Mouse (Mus musculus) heart, embryonic 15.5 days (tissue): Measurements from ENCODE around the gene Palm3. TPM values are rescaled to one million over a fixed set of nuclear protein-coding genes. Genes with fewer than 3 reads are reported as not detected.

Experiments used
- ATAC-seq: fragments of 200-750 bp; cut with Nextera tagmentation; replicated peaks from 2 replicates; pipeline ENCODE4 v1.8.0; 2017; ENCODE audit warnings: low read depth, moderate TSS enrichment; ENCODE audit not compliant: insufficient number of reproducible peaks, insufficient read depth, low FRiP score
- H3K27ac ChIP-seq: fragments of 300-500 bp; sonication (generic); 2 replicates; pipeline ENCODE4 v1.5.1; 2015; ENCODE audit warnings: mild to moderate bottlenecking, inconsistent platforms
- H3K27me3 ChIP-seq: fragments of 300-500 bp; sonication (generic); 2 replicates; pipeline ENCODE4 v1.6.1; 2015; ENCODE audit warnings: inconsistent platforms
- H3K36me3 ChIP-seq: fragments of 300-500 bp; sonication (generic); 2 replicates; pipeline ENCODE4 v1.6.1; 2015; ENCODE audit warnings: mild to moderate bottlenecking, inconsistent platforms
- H3K4me1 ChIP-seq: fragments of 300-500 bp; sonication (generic); replicated peaks from 2 replicates; pipeline ENCODE4 v1.6.1; 2015; ENCODE audit warnings: inconsistent platforms
- H3K4me2 ChIP-seq: fragments of 300-500 bp; sonication (generic); 2 replicates; pipeline ENCODE4 v1.6.1; 2015; ENCODE audit warnings: inconsistent platforms, mild to moderate bottlenecking, moderate library complexity
- H3K4me3 ChIP-seq: fragments of 300-500 bp; sonication (generic); 2 replicates; pipeline ENCODE4 v1.5.1; 2015; ENCODE audit warnings: mild to moderate bottlenecking, inconsistent platforms
- H3K9ac ChIP-seq: fragments of 300-500 bp; sonication (generic); 2 replicates; pipeline ENCODE4 v1.6.1; 2015; ENCODE audit warnings: mild to moderate bottlenecking, inconsistent platforms
- H3K9me3 ChIP-seq: fragments of 300-500 bp; sonication (generic); replicated peaks from 2 replicates; pipeline ENCODE4 v1.6.1; 2016; ENCODE audit warnings: inconsistent platforms
- WGBS: fragments of 180-500 bp; shearing (Covaris S2); methylation state at CpG from one replicate; pipeline ENCODE4 v1.1.7; 2015; ENCODE audit warnings: mixed read lengths; 5-methylcytosine and 5-hydroxymethylcytosine counted together
- polyA plus RNA-seq: library from polyadenylated mRNA; unstranded; fragments of >200 nt; fragmentation: Nextera tagmentation; extraction: Ambion mirVana; gene quantifications from 2 replicates; pipeline ENCODE4 v1.2.1, GENCODE M21; 2015

Gene Palm3
- polyA plus RNA-seq, 1 experiment from 2014 or later, result 1.2 TPM

DNA sequence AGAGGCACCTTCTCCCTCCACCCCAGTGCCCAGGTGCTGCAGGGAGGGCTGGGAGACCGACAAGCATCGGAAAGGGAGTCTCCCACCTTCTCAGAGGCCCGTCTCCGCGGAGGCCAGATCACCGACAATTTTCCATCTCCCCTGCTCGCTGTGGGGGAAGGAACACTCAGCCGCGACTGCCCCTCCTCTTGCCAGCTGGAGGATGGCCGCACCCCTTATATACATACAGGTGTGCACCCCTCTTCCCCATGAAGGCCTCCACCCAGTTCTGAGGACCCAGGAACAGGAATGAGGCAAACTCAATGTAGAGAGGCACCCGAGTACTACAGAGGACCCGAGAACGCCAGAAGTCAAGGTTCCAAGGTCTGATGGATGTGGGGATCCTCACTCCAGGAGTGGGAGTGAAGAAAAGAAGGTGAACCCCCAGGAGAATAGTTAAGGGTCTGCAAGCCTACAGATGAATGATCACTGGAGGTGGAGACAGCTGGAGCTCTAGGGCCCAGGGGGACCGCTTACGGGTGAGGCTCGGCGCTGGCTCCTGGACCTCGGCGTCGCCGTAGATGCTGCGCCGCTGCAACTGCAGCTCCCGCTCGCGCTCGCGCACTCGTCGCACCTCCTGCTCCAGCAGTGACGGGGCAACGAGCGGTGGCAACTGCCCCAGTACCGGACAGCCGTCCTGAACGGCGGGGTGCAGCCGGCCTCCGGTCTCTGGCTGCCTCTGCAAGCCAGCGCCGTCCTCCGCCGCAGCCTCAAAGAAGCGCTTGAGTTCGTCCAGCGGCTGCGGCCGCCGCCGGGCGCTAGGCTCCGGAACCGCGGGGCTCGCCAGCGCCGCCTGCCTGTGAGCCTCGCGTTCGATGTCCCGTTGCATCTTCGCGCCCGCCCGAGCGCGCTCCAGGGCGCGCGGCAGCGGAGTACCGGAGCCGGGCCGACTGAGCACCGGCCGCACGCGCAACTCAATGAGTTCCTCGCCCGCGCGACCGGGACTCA, 10.4 kb upstream of the Palm3 start:
- H3K27ac ChIP-seq, result no peak overlapping the region
- peak overlapping the region; percentile 62 for H3K4me3 ChIP-seq
- H3K4me2 ChIP-seq, result peak overlapping the region; percentile 100
- peak overlapping the region; percentile 61 for H3K9ac ChIP-seq
- WGBS, result 1% methylated on average over 76 of the region's 83 CpGs
- no peaks in the 10 kb centered on the region for H3K36me3 ChIP-seq
- peak; percentile 40 for ATAC-seq
- no peaks in the 10 kb centered on the region for H3K9me3 ChIP-seq
- H3K4me1 ChIP-seq, result peaks cover 28% of the 10 kb centered on the region
- H3K27me3 ChIP-seq, result peaks cover 40% of the 10 kb centered on the region

DNA sequence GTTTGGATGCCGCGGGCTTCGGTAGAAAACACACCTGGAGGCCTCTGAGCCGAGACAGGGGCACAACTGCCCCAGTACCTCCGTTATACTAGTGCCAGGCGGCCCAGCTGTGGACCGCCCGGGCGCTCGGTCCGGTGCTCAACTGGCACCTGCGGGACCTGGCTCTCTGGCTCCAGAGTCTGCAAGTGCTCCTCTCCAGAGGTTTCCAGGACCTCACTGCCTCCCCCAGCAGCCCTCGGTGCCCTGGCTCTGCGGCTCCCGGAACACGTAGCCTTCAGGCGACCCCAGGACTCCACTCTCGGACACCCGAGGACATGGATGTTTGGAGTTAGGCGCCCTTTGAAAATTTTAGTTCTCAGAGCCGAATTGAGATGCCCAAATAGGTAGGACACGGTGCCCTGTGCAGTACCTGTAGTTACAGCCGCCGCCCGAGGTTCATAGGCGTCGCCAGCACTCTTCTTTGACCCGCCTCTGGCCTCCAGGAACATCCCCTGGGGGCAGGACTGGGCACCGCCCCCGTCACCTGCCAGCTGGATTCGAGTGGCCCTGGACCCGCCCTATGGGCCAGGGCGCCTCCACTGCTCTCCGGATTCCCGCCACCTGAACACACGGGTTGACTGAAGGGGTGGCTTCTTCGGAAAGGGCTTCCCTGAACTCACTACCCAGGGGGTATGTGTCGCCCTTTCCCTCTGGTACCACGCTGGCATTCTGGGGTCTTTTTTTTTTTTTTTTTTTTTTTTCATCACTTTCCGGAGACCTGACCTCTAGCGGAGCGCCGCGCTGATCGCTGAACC, 9.4 kb upstream of the Palm3 start, which contains the start of gene 2210011C24Rik:
2210011C24Rik (minus strand) TSS at position 467 of the 794 bp plus-strand sequence.
- H3K36me3 ChIP-seq, result no peaks in the 10 kb centered on the region
- H3K27ac ChIP-seq, result no peak within 1 kb of the TSS
- WGBS, result 1% methylated on average over 45 of the region's 45 CpGs
- no peak for ATAC-seq
- peak within 1 kb of the TSS; percentile 100 for H3K4me2 ChIP-seq
- no peaks in the 10 kb centered on the region for H3K9me3 ChIP-seq
- peaks cover 28% of the 10 kb centered on the region for H3K4me1 ChIP-seq
- H3K4me3 ChIP-seq, result peak within 1 kb of the TSS; percentile 62
- H3K9ac ChIP-seq, result peak within 1 kb of the TSS; percentile 61
- H3K27me3 ChIP-seq, result peaks cover 40% of the 10 kb centered on the region

DNA sequence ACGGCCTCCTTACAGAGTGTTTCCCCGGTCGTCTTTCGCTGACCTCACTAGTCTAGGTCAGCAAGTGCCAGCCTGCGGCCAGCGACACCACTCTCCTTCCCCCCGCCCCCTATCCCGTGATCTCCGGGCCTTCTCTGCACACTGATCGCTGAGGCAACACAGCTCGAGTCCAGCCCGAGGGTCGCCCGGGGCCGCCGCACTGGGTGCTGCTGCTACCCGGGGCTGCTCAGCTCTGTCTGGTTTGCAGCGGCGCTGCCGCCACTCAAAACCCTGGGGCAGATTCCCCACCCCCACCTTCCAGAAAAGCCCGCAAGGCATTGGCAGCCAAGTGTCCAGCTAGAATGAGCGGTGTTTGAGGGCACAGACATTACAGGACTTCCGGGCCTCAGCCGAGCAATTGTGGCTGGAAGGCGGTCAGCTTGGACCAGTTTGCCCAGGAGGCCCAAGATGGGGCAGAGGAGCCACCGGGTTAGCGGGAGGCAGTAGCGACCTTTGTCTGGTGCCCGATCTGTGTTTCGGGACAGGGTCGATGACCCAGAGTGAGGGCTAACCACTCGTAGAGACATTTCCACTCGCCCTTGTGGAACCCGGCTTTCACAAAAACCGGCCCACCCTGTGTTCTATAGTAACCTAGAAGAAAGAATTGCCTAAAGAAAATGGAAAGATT, 8.6 kb upstream of the Palm3 start:
- 20% methylated on average over 35 of the region's 35 CpGs for WGBS
- ATAC-seq, result no peak
- no peaks in the 10 kb centered on the region for H3K9me3 ChIP-seq

DNA sequence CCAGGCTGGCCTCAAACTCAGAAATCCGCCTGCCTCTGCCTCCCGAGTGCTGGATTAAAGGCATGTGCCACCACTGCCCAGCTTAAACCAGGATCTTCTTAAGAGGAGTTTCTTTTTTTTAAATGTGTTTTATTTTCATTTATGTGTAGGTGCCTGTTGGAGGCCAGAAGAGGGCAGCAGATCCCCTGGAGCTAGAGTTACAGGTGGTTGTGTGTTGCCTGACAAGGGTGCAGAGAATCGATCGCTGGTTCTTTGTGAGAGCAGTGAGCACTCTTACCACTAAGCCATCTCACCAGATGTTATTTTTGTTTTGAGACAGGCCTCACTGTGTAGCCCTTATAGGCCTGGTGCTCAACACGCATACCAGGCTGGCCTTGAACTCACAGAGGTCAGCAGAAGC, 5.4 kb upstream of the Palm3 start:
- H3K27me3 ChIP-seq, result peaks cover 39% of the 10 kb centered on the region
- H3K9ac ChIP-seq, result no peak overlapping the region
- H3K36me3 ChIP-seq, result no peaks in the 10 kb centered on the region
- H3K4me3 ChIP-seq, result no peak overlapping the region
- no peak for ATAC-seq
- WGBS, result 94% methylated on average over 5 of the region's 5 CpGs
- peaks cover 19% of the 10 kb centered on the region for H3K4me1 ChIP-seq
- H3K4me2 ChIP-seq, result no peak overlapping the region
- no peaks in the 10 kb centered on the region for H3K9me3 ChIP-seq
- H3K27ac ChIP-seq, result no peak overlapping the region

More for the DNA sequence above, 8.6 kb upstream of the Palm3 start:
- no peaks in the 10 kb centered on the region for H3K36me3 ChIP-seq
- H3K27ac ChIP-seq, result no peak overlapping the region
- H3K27me3 ChIP-seq, result peaks cover 40% of the 10 kb centered on the region
- H3K9ac ChIP-seq, result 0 out of 2 replicates have a peak overlapping the region, but pooled peaks have one; percentile 19
- peaks cover 28% of the 10 kb centered on the region for H3K4me1 ChIP-seq
- peak overlapping the region; percentile 62 for H3K4me3 ChIP-seq
- peak overlapping the region; percentile 100 for H3K4me2 ChIP-seq

DNA sequence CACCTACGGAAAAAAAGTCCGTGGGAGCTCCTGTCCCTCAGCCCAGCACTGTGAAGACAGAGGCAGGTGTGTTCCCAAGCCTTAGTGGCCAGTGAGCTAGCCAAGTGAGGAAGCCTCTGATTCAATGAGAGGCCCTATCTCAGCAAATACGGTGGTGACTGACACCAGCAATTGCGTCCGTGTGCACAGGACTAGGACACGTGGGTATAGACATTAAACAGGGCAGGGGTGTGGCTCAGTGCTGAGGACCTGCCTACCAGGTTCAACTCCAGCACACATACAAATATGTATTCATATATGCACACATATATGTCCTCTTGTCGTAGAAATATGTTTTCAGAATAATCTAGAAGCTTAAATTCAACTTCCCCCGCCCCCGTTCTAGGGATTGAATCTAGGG, 1.5 kb upstream of the Palm3 start:
- Histone ChIP-seq H3K4me3 (no peak overlapping the region), H3K9ac (no peak overlapping the region), H3K36me3 (no peaks in the 10 kb centered on the region), H3K4me1 (peaks cover 36% of the 10 kb centered on the region), H3K4me2 (no peak overlapping the region), H3K9me3 (no peaks in the 10 kb centered on the region), H3K27ac (no peak overlapping the region), H3K27me3 (peaks cover 22% of the 10 kb centered on the region)
- WGBS, result 77% methylated on average over 9 of the region's 9 CpGs
- ATAC-seq, result no peak

DNA sequence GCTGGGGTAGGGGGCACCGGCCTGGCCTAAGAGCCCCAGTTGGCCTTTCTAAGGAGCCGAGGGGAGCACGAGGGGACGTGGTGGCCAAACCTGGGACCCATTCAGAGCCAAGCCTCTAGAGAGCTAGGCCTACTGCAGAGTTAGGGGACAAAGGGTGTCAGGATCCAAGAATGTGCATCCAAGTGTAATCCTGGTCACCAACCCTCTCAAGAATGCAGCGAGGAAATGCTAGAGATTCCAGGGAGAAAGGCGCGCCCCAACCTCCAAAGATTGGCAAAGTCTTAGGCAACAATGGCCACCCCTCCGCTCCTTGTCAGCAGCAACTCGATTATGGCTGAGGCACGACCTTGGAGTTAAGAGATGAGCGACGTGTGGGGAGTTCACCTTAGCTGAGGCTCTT, 298 bp downstream of the Palm3 start:
- H3K27ac ChIP-seq, result no peak overlapping the region
- peak overlapping the region; percentile 22; the same call in 1 of the 2 replicates for H3K4me2 ChIP-seq
- no peaks in the 10 kb centered on the region for H3K9me3 ChIP-seq
- no peak overlapping the region for H3K9ac ChIP-seq
- ATAC-seq, result no peak
- WGBS, result 53% methylated on average over 12 of the region's 12 CpGs
- H3K27me3 ChIP-seq, result peaks cover 38% of the 10 kb centered on the region
- no peak overlapping the region for H3K4me3 ChIP-seq
- H3K4me1 ChIP-seq, result peaks cover 47% of the 10 kb centered on the region
- no peaks in the 10 kb centered on the region for H3K36me3 ChIP-seq

DNA sequence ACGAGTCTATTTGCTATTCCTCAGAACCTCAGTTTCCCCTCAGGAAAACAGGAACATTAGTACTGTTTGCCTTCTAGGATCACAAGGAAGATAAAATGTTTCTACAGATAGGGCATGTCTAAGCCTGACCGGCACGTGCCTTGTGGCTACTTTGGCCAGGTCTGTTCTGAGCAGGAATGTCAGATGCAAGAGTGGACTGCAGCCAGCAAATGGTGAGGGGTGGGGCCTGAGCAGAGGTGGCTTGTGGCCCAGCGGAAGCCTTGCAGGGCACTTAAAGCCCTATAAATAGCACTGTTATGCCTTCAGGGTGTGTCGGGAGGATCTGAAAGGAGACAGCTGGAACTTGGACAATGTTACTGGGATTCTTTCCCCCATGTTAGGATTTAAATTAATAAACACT, 1.8 kb downstream of the Palm3 start:
- H3K9me3 ChIP-seq, result no peaks in the 10 kb centered on the region
- peak overlapping the region; percentile 23 for H3K4me2 ChIP-seq
- ATAC-seq, result peak; percentile 75
- H3K27ac ChIP-seq, result peak overlapping the region; percentile 66
- H3K4me1 ChIP-seq, result peaks cover 47% of the 10 kb centered on the region
- no peaks in the 10 kb centered on the region for H3K36me3 ChIP-seq
- H3K9ac ChIP-seq, result no peak overlapping the region
- WGBS, result 6% methylated on average over 5 of the region's 5 CpGs
- H3K4me3 ChIP-seq, result no peak overlapping the region
- H3K27me3 ChIP-seq, result peaks cover 54% of the 10 kb centered on the region

DNA sequence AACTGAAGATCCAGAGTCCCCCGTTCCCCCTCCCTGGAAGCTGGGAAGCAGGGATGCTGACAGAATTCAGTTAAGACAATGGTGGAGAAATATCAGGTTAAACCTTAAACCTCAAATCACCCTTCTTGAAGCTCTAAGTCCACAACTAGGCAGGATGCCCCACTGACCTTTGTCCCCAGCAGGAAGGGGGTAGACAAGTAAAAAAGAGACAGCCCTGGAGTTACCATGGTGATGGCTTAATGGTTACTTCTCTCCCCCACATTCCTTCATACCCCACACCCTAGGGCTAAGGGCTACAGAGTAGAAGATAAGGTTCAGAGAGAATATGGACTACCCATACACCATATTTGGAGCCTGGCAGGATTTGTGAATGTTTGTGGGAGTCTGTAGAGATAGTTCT, 2.4 kb downstream of the Palm3 start:
- Histone ChIP-seq H3K27me3 (peaks cover 58% of the 10 kb centered on the region), H3K9ac (no peak overlapping the region), H3K9me3 (no peaks in the 10 kb centered on the region), H3K4me1 (peaks cover 47% of the 10 kb centered on the region), H3K4me2 (peak overlapping the region; percentile 23), H3K27ac (peak overlapping the region; percentile 66), H3K4me3 (no peak overlapping the region), H3K36me3 (no peaks in the 10 kb centered on the region)
- ATAC-seq, result no peak
- WGBS, result 29% methylated on average over 1 of the region's 1 CpGs

DNA sequence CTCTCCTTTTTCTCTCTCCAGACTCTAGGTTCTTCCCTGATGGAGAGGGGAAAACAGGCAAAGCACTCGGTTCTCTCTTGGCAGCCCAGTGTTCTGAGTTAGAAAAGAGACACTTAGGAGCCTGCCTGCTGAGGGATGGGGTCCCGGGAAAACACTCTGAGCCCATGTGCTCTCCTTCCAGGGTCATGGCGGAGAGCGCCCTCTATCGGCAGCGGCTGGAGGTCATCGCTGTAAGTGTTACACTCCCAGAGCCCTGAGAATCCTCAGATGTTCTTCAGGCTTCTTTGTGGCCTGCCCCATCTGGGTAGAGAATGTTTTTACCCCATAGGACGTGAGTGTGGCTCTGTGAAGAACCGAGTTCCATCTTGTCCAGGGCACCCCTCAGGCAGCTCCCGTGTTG, 2.9 kb downstream of the Palm3 start:
- no peak for ATAC-seq
- WGBS, result 21% methylated on average over 10 of the region's 10 CpGs
- Histone ChIP-seq H3K27me3 (peaks cover 62% of the 10 kb centered on the region), H3K9ac (no peak overlapping the region), H3K27ac (peak overlapping the region; percentile 66; the same call in 1 of the 2 replicates), H3K4me3 (no peak overlapping the region), H3K36me3 (no peaks in the 10 kb centered on the region), H3K9me3 (no peaks in the 10 kb centered on the region), H3K4me1 (peaks cover 47% of the 10 kb centered on the region), H3K4me2 (no peak overlapping the region)

DNA sequence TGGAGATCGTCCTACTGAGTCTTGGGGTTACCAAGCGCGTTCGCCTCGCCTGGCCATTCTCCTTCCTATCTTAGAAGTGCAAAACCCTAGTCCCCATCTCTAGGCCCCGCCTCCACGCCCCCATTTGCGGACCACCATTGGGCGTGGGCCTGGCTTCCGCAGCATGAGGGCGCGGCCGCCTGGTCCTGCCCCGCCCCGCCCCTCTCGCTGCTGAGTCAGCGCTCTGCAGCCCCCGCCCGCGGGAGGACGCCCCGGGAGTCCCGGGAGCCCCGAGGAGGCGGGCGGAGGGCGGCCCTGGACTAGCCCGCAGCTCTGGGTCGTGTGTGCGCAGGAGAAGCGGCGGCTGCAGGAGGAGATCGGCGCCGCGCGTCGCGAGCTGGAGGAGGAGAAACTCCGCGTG, 4.6 kb downstream of the Palm3 start:
- H3K36me3 ChIP-seq, result no peaks in the 10 kb centered on the region
- peak overlapping the region; percentile 54 for H3K4me3 ChIP-seq
- peak overlapping the region; percentile 85 for H3K4me2 ChIP-seq
- no peak overlapping the region for H3K27ac ChIP-seq
- H3K4me1 ChIP-seq, result peaks cover 46% of the 10 kb centered on the region
- H3K9ac ChIP-seq, result peak overlapping the region; percentile 43; the same call in 1 of the 2 replicates
- WGBS, result 1% methylated on average over 41 of the region's 41 CpGs
- peaks cover 53% of the 10 kb centered on the region for H3K27me3 ChIP-seq
- H3K9me3 ChIP-seq, result no peaks in the 10 kb centered on the region
- no peak; the same call in 1 of the 2 replicates for ATAC-seq

DNA sequence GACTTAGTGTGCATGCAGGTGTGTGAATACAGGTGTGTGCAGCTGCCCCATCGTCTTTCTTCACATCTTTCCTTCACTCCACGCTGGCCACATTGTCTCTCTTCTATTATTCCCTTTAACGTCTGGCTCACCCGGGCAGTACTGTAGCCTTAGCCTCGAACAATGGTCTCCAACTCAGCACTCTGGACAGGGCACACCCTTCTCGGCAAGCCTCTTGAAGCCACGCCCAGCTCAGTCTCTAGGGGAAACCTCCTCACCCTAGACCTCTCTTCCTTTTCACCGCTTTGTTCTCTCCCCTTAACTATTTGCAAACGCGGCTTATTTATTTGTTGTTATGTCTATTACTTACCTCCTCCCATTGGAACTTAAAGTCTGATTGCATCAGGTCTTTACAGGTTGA, 6.2 kb downstream of the Palm3 start:
- 13% methylated on average over 10 of the region's 10 CpGs for WGBS
- H3K9me3 ChIP-seq, result no peaks in the 10 kb centered on the region
- H3K9ac ChIP-seq, result no peak overlapping the region
- H3K27ac ChIP-seq, result no peak overlapping the region
- no peaks in the 10 kb centered on the region for H3K36me3 ChIP-seq
- no peak for ATAC-seq
- peaks cover 30% of the 10 kb centered on the region for H3K4me1 ChIP-seq
- no peak overlapping the region for H3K4me2 ChIP-seq
- H3K27me3 ChIP-seq, result peaks cover 41% of the 10 kb centered on the region
- H3K4me3 ChIP-seq, result no peak overlapping the region
